Mouse (Mus musculus): Measurements from ENCODE around the gene Kat6b. TPM values are rescaled to one million over a fixed set of nuclear protein-coding genes. Genes with fewer than 3 reads are reported as not detected.
"Not testable (repeated sequence)": the region's sequence is repeated elsewhere in the genome, so short reads cannot be mapped to it uniquely, and the experiment has no call there.

Gene Kat6b
- polyA plus RNA-seq, 1 experiment from 2014 or later, result 7.2 TPM

GRCm38 (mm10) chr14:21458696-21459095 lies 22.5 kb upstream of the Kat6b start:
- no peaks in the 10 kb centered on the region for H3K36me3 ChIP-seq (ENCODE audit: insufficient read depth, low read length)
- H3K27ac ChIP-seq, result no peak overlapping the region
- 72% methylated on average over 7 of the region's 7 CpGs for WGBS
- no peaks in the 10 kb centered on the region for H3K4me1 ChIP-seq (replicated peaks; ENCODE audit: insufficient read depth, low read length)
- no peak overlapping the region for H3K9ac ChIP-seq (ENCODE audit: low read depth, low read length)
- H3K27me3 ChIP-seq (ENCODE audit: insufficient read depth, low read length), result no peaks in the 10 kb centered on the region
- no peak for TF ChIP-seq CTCF (IDR thresholded peaks at IDR 0.05; ENCODE audit: low read depth)
- H3K9me3 ChIP-seq (replicated peaks; ENCODE audit: low read length), result no peaks in the 10 kb centered on the region
- no peak overlapping the region for H3K4me2 ChIP-seq (ENCODE audit: low read length)
- no peak for DNase-seq (ENCODE audit: low spot score)
- no peak for ATAC-seq (replicated peaks; ENCODE audit: low FRiP score, low read depth)
- H3K4me3 ChIP-seq (replicated peaks; ENCODE audit: low read depth, low read length), result no peak overlapping the region

GRCm38 (mm10) chr14:21459163-21459562 lies 22.1 kb upstream of the Kat6b start:
- 83% methylated on average over 4 of the region's 4 CpGs for WGBS
- DNase-seq (ENCODE audit: low spot score) (no peak), ATAC-seq (replicated peaks; ENCODE audit: low FRiP score, low read depth) (no peak)
- no peaks in the 10 kb centered on the region for H3K27me3 ChIP-seq (ENCODE audit: insufficient read depth, low read length)
- H3K36me3 ChIP-seq (ENCODE audit: insufficient read depth, low read length), result no peaks in the 10 kb centered on the region
- TF ChIP-seq CTCF (IDR thresholded peaks at IDR 0.05; ENCODE audit: low read depth), result no peak
- no peak overlapping the region for H3K4me3 ChIP-seq (replicated peaks; ENCODE audit: low read depth, low read length)
- no peak overlapping the region for H3K9ac ChIP-seq (ENCODE audit: low read depth, low read length)
- no peaks in the 10 kb centered on the region for H3K9me3 ChIP-seq (replicated peaks; ENCODE audit: low read length)
- no peak overlapping the region for H3K4me2 ChIP-seq (ENCODE audit: low read length)
- no peaks in the 10 kb centered on the region for H3K4me1 ChIP-seq (replicated peaks; ENCODE audit: insufficient read depth, low read length)
- H3K27ac ChIP-seq, result no peak overlapping the region

GRCm38 (mm10) chr14:21462398-21462797 lies 18.8 kb upstream of the Kat6b start:
- Histone ChIP-seq H3K27me3 (ENCODE audit: insufficient read depth, low read length) (no peaks in the 10 kb centered on the region), H3K27ac (no peak overlapping the region), H3K4me3 (replicated peaks; ENCODE audit: low read depth, low read length) (no peak overlapping the region), H3K4me2 (ENCODE audit: low read length) (no peak overlapping the region), H3K36me3 (ENCODE audit: insufficient read depth, low read length) (no peaks in the 10 kb centered on the region), H3K4me1 (replicated peaks; ENCODE audit: insufficient read depth, low read length) (no peaks in the 10 kb centered on the region), H3K9me3 (replicated peaks; ENCODE audit: low read length) (no peaks in the 10 kb centered on the region), H3K9ac (ENCODE audit: low read depth, low read length) (no peak overlapping the region)
- no peak for TF ChIP-seq CTCF (IDR thresholded peaks at IDR 0.05; ENCODE audit: low read depth)
- ATAC-seq (replicated peaks; ENCODE audit: low FRiP score, low read depth) (no peak), DNase-seq (ENCODE audit: low spot score) (no peak)
- 39% methylated on average over 3 of the region's 3 CpGs for WGBS

DNA sequence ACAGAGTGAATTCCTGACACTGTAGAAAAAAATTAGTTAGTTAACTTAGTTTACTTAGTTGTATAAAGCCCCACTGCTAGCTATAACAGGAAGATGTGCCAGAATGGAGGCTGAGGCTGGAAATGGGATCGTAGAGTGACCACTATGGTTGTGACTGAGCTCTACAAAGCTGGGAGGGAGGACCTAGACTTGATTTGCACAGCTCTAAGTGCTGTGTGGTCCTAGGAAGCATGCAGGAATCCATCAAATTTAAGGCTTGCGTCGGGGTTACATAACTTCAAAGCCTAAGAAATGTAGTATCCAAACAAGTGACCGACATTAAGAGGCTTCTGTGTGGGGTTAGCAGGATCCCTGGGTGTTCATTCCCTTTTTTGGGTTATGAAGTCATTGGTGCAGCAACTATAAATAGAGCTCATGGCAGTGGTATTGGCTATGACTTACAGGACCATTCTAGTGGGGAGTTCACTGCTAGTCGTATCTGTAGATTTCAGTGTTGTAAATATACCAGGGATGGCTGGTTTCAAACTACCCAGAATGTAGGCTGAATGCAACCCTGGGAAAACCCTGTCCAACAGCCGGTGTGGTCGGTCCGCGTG lies 18.0 kb upstream of the Kat6b start:
- 0 out of 2 replicates have a peak, but pooled peaks have one; percentile 63 for ATAC-seq (replicated peaks; ENCODE audit: low FRiP score, low read depth)
- Histone ChIP-seq H3K9me3 (replicated peaks; ENCODE audit: low read length) (no peaks in the 10 kb centered on the region), H3K4me2 (ENCODE audit: low read length) (no peak overlapping the region), H3K4me3 (replicated peaks; ENCODE audit: low read depth, low read length) (no peak overlapping the region), H3K9ac (ENCODE audit: low read depth, low read length) (no peak overlapping the region), H3K36me3 (ENCODE audit: insufficient read depth, low read length) (no peaks in the 10 kb centered on the region), H3K27ac (peak overlapping the region; percentile 47; the same call in 1 of the 2 replicates), H3K27me3 (ENCODE audit: insufficient read depth, low read length) (no peaks in the 10 kb centered on the region), H3K4me1 (replicated peaks; ENCODE audit: insufficient read depth, low read length) (no peaks in the 10 kb centered on the region)
- no peak for TF ChIP-seq CTCF (IDR thresholded peaks at IDR 0.05; ENCODE audit: low read depth)
- peak; percentile 77 for DNase-seq (ENCODE audit: low spot score)
- WGBS, result 59% methylated on average over 9 of the region's 9 CpGs

GRCm38 (mm10) chr14:21470386-21470785 lies 10.8 kb upstream of the Kat6b start:
- ATAC-seq (replicated peaks; ENCODE audit: low FRiP score, low read depth), result no peak
- 69% methylated on average over 5 of the region's 5 CpGs for WGBS
- H3K4me3 ChIP-seq (replicated peaks; ENCODE audit: low read depth, low read length), result no peak overlapping the region

DNA sequence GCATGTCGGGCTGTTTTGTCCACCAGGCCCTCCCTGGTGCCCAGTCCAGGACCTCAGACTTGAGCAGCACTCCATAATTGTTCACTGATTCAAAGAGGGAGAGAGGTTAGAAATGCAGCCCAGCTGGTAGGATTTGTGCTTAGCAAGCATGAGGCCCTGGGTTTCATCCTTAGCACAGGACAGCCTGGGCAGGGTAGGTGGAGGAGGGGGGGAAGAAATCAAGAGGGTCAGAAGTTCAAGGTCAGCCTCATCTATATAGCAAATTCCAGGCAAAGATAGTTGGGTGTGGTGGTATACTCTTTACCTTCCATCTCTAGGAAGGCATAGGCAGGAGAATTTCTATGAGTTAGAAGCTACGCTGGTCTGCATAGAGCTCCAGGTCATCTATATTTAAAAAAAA lies 9.3 kb upstream of the Kat6b start:
- Histone ChIP-seq H3K4me3 (replicated peaks; ENCODE audit: low read depth, low read length) (no peak overlapping the region), H3K36me3 (ENCODE audit: insufficient read depth, low read length) (no peaks in the 10 kb centered on the region), H3K27me3 (ENCODE audit: insufficient read depth, low read length) (no peaks in the 10 kb centered on the region), H3K9me3 (replicated peaks; ENCODE audit: low read length) (no peaks in the 10 kb centered on the region), H3K4me1 (replicated peaks; ENCODE audit: insufficient read depth, low read length) (no peaks in the 10 kb centered on the region), H3K27ac (no peak overlapping the region), H3K9ac (ENCODE audit: low read depth, low read length) (no peak overlapping the region), H3K4me2 (ENCODE audit: low read length) (no peak overlapping the region)
- no peak for DNase-seq (ENCODE audit: low spot score)
- 72% methylated on average over 2 of the region's 2 CpGs for WGBS
- TF ChIP-seq CTCF (IDR thresholded peaks at IDR 0.05; ENCODE audit: low read depth), result no peak
- no peak for ATAC-seq (replicated peaks; ENCODE audit: low FRiP score, low read depth)

More at GRCm38 (mm10) chr14:21470386-21470785, 10.8 kb upstream of the Kat6b start:
- no peak overlapping the region for H3K9ac ChIP-seq (ENCODE audit: low read depth, low read length)
- no peaks in the 10 kb centered on the region for H3K36me3 ChIP-seq (ENCODE audit: insufficient read depth, low read length)
- H3K9me3 ChIP-seq (replicated peaks; ENCODE audit: low read length), result no peaks in the 10 kb centered on the region
- no peak overlapping the region for H3K27ac ChIP-seq
- H3K4me1 ChIP-seq (replicated peaks; ENCODE audit: insufficient read depth, low read length), result no peaks in the 10 kb centered on the region
- no peaks in the 10 kb centered on the region for H3K27me3 ChIP-seq (ENCODE audit: insufficient read depth, low read length)
- no peak for TF ChIP-seq CTCF (IDR thresholded peaks at IDR 0.05; ENCODE audit: low read depth)
- no peak for DNase-seq (ENCODE audit: low spot score)
- no peak overlapping the region for H3K4me2 ChIP-seq (ENCODE audit: low read length)

DNA sequence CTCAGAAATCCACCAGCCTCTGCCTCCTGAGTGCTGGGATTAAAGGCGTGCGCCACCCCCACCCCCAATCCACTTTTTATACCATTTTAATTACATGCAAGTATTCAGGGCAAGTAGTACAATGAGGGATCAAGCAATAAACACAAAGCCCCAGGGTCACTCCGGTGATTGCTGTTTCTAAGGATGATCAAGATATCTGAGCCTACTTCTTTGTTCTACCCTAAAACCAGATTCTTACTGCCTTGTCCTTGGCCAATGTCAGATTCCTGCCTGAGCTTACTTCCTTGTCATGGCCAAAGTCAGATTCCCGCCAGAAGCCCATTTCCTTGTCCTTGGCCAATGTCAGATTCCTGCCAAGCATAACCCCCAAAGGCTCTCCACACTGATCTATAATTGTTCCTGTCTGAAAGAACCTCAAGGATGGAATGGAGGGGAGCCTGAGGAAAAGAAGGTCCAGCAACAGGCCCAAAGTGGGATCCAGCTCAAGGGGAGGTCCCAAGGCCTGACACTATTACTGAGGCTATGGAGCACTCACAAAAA lies 6.6 kb upstream of the Kat6b start:
- H3K36me3 ChIP-seq (ENCODE audit: insufficient read depth, low read length); H3K9ac ChIP-seq (ENCODE audit: low read depth, low read length); H3K4me2 ChIP-seq (ENCODE audit: low read length); H3K4me3 ChIP-seq (replicated peaks; ENCODE audit: low read depth, low read length); H3K4me1 ChIP-seq (replicated peaks; ENCODE audit: insufficient read depth, low read length); DNase-seq (ENCODE audit: low spot score); H3K27me3 ChIP-seq (ENCODE audit: insufficient read depth, low read length); H3K27ac ChIP-seq; H3K9me3 ChIP-seq (replicated peaks; ENCODE audit: low read length); ATAC-seq (replicated peaks; ENCODE audit: low FRiP score, low read depth): not testable (repeated sequence)
- 84% methylated on average over 4 of the region's 4 CpGs for WGBS

Measured in kidney, postnatal 0 days (tissue).